Mouse (Mus musculus): Measurements from ENCODE around the gene Gm10057. TPM values are rescaled to one million over a fixed set of nuclear protein-coding genes. Genes with fewer than 3 reads are reported as not detected.
"Not testable (repeated sequence)": the region's sequence is repeated elsewhere in the genome, so short reads cannot be mapped to it uniquely, and the experiment has no call there.

Gene Gm10057
- total RNA-seq (2015; ENCODE audit: low replicate concordance) (not detected in 2 replicates), total RNA-seq (2017; ENCODE audit: low replicate concordance) (not detected in 2 replicates)

- not testable (repeated sequence) for ATAC-seq (replicated peaks; ENCODE audit: low FRiP score, poor library complexity, severe bottlenecking)
These were observed at the start of gene Gm10057 for GRCm38 (mm10) chrX:154054939-154055338. Gm10057 (minus strand) TSS chrX:154055039.

- ATAC-seq (replicated peaks; ENCODE audit: low FRiP score, poor library complexity, severe bottlenecking): not testable (repeated sequence)
These were observed 21.1 kb downstream of the Gm10057 start, which contains the start of gene 4921511M17Rik for GRCm38 (mm10) chrX:154033727-154034126. 4921511M17Rik (minus strand) TSS chrX:154033827.

- not testable (repeated sequence) for ATAC-seq (replicated peaks; ENCODE audit: low FRiP score, poor library complexity, severe bottlenecking)
These were observed 42.3 kb downstream of the Gm10057 start, which contains the start of gene Samt1 for GRCm38 (mm10) chrX:154012540-154012939. Samt1 (minus strand) TSS chrX:154012640.

Other genes starting within 250 kb of the Gm10057 start
- gene Spin2c, start 222.8 kb downstream of the Gm10057 start, total RNA-seq (2015; ENCODE audit: low replicate concordance): not detected in 2 replicates
- gene Spin2c, start 222.8 kb downstream of the Gm10057 start, total RNA-seq (2017; ENCODE audit: low replicate concordance): not detected in 2 replicates
- not detected in 2 replicates for gene Samt1, start 42.4 kb downstream of the Gm10057 start, total RNA-seq (2015; ENCODE audit: low replicate concordance)
- not detected in 2 replicates for gene Samt1, start 42.4 kb downstream of the Gm10057 start, total RNA-seq (2017; ENCODE audit: low replicate concordance)
- gene 4921511M17Rik, start 21.2 kb downstream of the Gm10057 start, total RNA-seq (2015; ENCODE audit: low replicate concordance): not detected in 2 replicates
- not detected in 2 replicates for gene 4921511M17Rik, start 21.2 kb downstream of the Gm10057 start, total RNA-seq (2017; ENCODE audit: low replicate concordance)
- not detected in 2 replicates for gene Gm15140, start 65.6 kb upstream of the Gm10057 start, total RNA-seq (2015; ENCODE audit: low replicate concordance)
- gene Gm15140, start 65.6 kb upstream of the Gm10057 start, total RNA-seq (2017; ENCODE audit: low replicate concordance): not detected in 2 replicates